Mouse (Mus musculus) gastrocnemius, postnatal 10 days (tissue): Measurements from ENCODE around the gene Rabggtb. TPM values are rescaled to one million over a fixed set of nuclear protein-coding genes. Genes with fewer than 3 reads are reported as not detected.
A peak's percentile ranks its signal among the peaks of the same experiment; 100 is the strongest.

Experiments used
- DNase-seq: peaks from one replicate; pipeline ENCODE4 v3.0.0; 2021; ENCODE audit warnings: mixed read lengths
- long read RNA-seq, 2 experiments: library from polyadenylated mRNA; stranded (forward); transcript quantifications; one replicate each; pipeline ENCODE4 v2.0.0; 2021
- total RNA-seq, 2 experiments: library from RNA; stranded (reverse); gene quantifications; 2 replicates each; pipeline ENCODE4 v1.2.3; 2021

Gene Rabggtb
- 10 to 100 TPM; 67.0 to 72.3 TPM for total RNA-seq
- long read RNA-seq, experiment 1, transcript Rabggtb-201 (9 exons, 1,381 nt): major isoform, 23 of 48 reads
- long read RNA-seq, experiment 1, partial matches to known transcripts: 3 of 48 reads
- long read RNA-seq, experiment 1, other reads (novel, unspliced or antisense): 20 of 48 reads
- long read RNA-seq, experiment 2, transcript Rabggtb-201 (9 exons, 1,381 nt): major isoform, 33 of 58 reads
- long read RNA-seq, experiment 2, partial matches to known transcripts: 3 of 58 reads
- long read RNA-seq, experiment 2, other reads (novel, unspliced or antisense): 16 of 58 reads

DNA sequence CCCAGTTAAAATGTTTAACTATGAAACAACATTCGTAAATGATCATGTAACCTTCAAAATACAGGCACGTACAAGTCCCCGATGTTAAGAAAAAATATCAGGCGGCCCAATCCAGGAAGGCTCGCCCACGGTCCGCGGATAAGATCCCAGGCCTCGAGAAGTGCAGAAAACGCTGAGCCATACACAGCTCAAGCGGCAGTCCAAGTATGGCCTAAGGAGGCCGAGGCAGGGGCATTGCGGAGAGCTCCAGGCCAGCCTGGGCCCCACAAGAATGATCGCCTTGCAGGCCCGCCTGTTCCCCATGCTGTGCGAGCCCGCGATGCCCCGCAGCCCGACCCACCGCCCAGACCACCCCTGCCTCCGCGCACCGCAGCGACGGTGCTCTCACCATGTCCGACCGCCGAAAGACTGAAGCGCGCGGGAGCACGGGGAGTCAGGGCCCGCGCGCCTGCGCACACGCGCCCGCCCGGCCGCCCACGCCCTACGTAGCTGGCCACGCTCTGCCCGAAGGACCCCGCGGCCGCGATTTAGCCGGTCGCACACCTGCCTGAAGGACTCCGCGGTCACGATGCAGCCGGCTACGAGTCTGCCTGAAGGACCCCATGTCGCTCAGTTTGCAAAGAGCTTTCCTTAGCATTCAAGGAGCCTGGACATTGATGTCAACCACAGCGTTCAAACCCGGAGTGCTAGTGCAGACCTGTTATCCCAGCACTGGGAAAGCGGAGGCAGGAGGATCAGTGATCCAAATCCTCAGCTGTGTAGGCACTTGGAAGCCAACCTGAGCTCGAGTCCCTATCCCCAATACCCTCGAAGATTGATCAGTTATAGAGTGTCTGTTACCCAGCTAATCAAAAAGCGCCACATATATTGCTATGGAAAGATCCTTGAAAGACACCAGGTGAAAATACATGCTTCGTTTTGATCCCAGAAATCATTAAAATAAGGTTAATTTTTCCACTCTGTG lies at the start of gene Rabggtb:
Gene Rabggtb, minus strand, starts transcription at position 464 of the 964 bp plus-strand sequence.
- peak; percentile 95 for DNase-seq

GRCm38 (mm10) chr3:153961632-153962389 lies 49.0 kb upstream of the Rabggtb start:
- DNase-seq: no peak

GRCm38 (mm10) chr3:153960884-153961283 lies 48.1 kb upstream of the Rabggtb start:
- no peak for DNase-seq

DNA sequence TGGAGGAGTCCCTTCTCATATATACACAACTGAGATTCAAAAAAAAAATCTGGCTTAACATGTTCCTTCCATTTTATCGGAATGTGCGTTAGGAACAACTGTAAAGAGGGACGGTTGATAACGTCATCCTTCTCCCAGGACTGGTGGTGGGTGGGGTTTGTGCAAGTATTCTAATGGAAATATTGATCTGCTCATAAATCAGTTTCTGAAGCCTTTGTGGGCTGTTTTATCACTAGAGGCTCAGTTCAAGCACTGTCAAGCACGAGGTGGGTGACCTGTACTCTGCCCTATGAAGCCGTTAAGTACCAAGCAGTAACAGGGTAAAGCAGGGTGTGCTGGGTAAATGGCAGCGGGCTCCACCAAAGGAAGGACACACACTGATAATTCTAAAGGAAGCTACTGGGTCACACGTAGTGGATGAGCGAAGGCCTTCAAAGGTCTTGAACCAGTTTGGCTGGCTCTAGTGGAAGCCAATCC lies 47.0 kb upstream of the Rabggtb start:
- DNase-seq: no peak

GRCm38 (mm10) chr3:153959035-153959730 lies 46.4 kb upstream of the Rabggtb start:
- DNase-seq: no peak

- DNase-seq: no peak
Measured at GRCm38 (mm10) chr3:153957916-153958315, 45.1 kb upstream of the Rabggtb start.

- DNase-seq: no peak
Measured at GRCm38 (mm10) chr3:153948176-153948575, 35.4 kb upstream of the Rabggtb start.

GRCm38 (mm10) chr3:153947271-153947670 lies 34.5 kb upstream of the Rabggtb start:
- no peak for DNase-seq

DNA sequence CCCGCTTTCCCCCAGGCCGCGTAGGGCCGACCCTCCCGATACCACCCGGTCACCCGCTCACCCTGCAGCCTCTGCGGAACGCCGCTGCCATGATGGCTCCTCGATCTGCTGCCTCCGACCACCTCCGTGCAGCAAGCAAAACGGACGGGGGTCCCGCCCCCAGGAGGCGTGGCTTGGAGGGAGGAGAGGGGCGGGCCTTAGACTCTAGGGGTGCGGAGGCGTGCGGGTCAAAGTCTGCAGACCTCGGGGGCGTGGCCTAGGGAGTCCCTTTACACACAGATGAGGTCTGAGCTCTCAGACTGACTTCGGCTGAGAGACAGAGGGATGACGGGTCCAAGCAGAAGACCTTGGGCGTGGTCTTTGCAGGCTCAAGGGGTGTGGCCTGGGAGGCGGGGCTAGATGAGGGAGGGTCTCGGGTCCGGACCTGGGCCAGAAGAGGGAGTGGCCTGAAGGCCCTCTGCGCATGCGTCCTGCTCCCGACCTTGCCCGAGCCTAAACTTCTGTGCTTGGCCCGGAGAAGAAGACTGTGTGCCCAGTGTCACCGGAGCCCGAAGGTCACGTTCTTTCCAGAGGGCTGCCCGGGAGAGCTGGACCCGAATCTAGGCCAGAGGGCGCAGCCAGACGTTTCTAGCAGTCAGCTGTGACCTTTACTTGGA lies 31.7 kb upstream of the Rabggtb start, which contains the start of gene Acadm:
Gene Acadm, minus strand, starts transcription at position 298 of the 656 bp plus-strand sequence.
- DNase-seq: peak; percentile 98

- no peak for DNase-seq
Measured at GRCm38 (mm10) chr3:153943901-153944334, 31.1 kb upstream of the Rabggtb start.

- no peak for DNase-seq
Measured at GRCm38 (mm10) chr3:153943003-153943640, 30.3 kb upstream of the Rabggtb start.

- DNase-seq: no peak
Measured at GRCm38 (mm10) chr3:153941613-153942012, 28.8 kb upstream of the Rabggtb start.

GRCm38 (mm10) chr3:153940486-153940885 lies 27.7 kb upstream of the Rabggtb start:
- no peak for DNase-seq

DNA sequence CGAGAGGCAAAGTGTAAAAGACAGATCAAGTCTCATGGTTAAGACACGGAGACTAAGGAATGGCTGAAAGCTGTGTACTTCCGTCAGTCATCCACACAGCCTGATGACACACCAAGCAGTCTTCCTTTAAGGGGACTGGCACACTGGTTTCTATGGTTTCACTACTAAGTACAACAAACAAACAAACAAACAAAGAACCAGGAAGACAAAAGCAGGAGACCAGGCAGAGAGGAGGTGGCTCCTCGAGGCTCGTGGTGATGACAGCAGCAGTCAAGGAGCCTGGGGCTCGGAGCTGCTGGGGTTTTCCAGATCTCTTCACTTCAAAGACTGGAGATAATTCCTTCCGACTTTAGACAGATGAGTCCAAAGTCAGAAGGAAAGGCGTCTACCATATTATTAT lies 27.2 kb upstream of the Rabggtb start:
- no peak for DNase-seq

DNA sequence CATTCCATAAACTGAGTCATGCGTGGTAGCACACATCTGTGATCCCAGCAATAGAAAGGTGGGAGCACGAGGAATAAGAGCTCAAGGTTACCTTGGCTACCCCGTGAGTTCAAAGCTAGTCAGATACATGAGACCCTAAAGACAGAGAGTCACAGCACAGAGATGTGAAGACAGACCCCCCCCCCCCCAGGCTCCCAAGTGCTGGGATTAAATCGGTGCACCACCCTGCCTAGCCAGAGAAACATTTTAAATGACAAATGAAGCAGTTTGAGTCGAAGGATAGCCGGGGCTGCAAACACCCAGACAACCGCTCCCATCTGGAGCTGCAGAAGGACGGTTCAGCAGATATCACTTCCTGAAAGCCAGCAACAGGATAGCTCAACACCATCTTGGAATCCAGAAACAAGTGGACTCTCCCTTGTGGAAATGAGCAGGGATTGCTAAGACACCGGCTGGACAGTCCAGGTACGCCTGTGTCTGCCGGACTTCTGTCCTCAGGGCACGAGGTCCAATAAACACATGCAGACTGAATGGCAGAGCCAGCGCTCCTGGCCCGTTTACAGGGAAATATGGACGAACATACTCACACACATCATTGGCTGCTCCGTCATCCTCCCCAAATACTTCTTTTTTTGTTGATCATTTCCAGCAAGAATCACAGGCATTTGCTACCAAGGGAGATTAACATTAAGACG lies 24.5 kb upstream of the Rabggtb start:
- DNase-seq: no peak

DNA sequence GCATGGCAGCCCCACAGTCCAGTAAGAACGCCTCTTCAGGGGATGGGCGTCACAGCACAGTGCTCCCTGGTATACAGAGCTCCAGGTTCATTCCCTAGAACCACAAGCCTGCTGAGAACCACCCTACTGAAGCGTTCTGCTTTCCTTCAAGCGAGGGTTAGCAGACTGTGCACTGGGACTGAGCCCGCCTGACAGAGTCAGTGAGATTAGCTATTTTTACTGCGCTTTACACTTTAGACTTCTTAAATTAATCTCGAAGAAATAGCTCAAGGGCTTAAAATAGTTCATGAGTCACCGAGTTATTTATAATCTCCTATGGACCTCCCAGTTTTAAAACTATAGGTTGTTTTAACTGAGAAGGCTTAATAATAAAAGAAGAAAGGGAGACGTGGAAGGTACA lies 23.1 kb upstream of the Rabggtb start:
- DNase-seq: no peak

DNA sequence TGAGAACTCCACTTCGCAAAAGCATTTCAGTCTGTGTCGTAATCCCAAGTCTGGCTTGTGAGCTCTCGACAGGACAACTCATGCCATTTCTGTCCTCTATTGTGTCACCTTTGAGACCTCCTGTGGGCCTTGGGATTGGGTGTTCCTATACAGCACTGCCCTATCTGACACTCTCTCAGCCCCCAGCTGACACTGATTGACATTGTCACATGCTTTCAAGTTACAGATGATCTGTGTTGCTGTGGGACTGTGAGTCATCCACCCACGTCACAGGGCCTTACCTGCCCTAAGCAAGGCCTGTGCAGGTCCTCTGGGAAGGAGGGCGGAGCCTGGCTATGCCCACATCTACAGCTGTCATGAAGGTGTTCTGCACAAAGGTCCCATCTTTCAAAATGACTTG lies 19.7 kb upstream of the Rabggtb start:
- no peak for DNase-seq

DNA sequence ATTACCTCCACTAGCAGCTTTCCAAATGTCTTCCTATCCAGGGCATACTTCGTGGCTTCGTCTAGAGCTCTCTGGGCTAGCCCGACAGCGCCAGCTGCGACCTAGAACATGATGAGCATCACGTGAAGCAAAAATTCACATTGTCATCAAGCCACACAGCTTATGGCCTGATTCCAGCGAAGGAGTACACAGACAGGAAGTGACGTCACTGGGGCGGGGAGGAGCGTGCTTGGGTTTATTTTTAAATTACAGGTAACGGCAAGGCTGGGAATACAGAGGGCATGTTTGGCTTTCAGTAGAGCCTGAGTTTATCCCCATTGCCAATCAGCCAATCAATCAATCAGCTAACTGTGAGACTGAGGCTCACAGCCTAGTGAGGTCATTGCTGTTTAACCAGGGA lies 16.7 kb upstream of the Rabggtb start:
- no peak for DNase-seq

DNA sequence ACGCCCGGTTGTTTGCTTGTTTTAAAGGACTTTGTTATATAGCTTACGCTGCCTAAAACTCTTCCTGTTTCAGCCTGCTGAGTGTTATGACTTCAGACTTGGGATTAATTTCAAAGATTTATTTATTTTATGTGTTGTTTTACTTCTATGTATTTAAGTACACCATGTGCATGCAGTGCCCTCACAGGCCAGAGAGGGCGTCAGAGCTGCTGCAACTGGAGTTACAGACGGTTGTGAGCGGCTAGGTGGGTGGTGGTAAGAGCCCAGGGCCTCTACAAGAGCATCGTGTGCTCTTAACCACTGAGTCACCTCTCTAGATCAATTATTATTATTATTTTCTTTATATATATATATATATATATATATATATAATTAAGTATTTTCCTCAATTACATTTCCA lies 13.5 kb upstream of the Rabggtb start:
- DNase-seq: no peak
